Mouse (Mus musculus) hindbrain, embryonic 10.5 days (tissue): Measurements from ENCODE around the gene Strada. TPM values are rescaled to one million over a fixed set of nuclear protein-coding genes. Genes with fewer than 3 reads are reported as not detected.
A peak's percentile ranks its signal among the peaks of the same experiment; 100 is the strongest.
"Not testable (repeated sequence)": the region's sequence is repeated elsewhere in the genome, so short reads cannot be mapped to it uniquely, and the experiment has no call there.

Experiments used
- DNase-seq: peaks from one replicate; pipeline ENCODE4 v3.0.0-alpha.2; 2017; ENCODE audit warnings: low spot score
- H3K27ac ChIP-seq: fragments of 300-500 bp; sonication (generic); 2 replicates; pipeline ENCODE4 v1.5.1; 2016; ENCODE audit warnings: mild to moderate bottlenecking, moderate library complexity
- H3K27me3 ChIP-seq: fragments of 300-500 bp; sonication (generic); 2 replicates; pipeline ENCODE4 v1.6.1; 2016; ENCODE audit warnings: mild to moderate bottlenecking; ENCODE audit not compliant: poor library complexity, insufficient read depth, severe bottlenecking
- H3K36me3 ChIP-seq: fragments of 300-500 bp; sonication (generic); 2 replicates; pipeline ENCODE4 v1.6.1; 2016; ENCODE audit warnings: mild to moderate bottlenecking, moderate library complexity
- H3K4me1 ChIP-seq: fragments of 300-500 bp; sonication (generic); replicated peaks from 2 replicates; pipeline ENCODE4 v1.6.1; 2016; ENCODE audit warnings: mild to moderate bottlenecking
- H3K4me3 ChIP-seq: fragments of 300-500 bp; sonication (generic); 2 replicates; pipeline ENCODE4 v1.5.1; 2016; ENCODE audit warnings: mild to moderate bottlenecking, moderate library complexity
- H3K9me3 ChIP-seq: fragments of 300-500 bp; sonication (generic); 2 replicates; pipeline ENCODE4 v1.6.1; 2016; ENCODE audit warnings: mild to moderate bottlenecking, moderate library complexity
- WGBS: fragments of 180-500 bp; shearing (Covaris S2); methylation state at CpG from one replicate; pipeline ENCODE4 v1.1.7; 2016; 5-methylcytosine and 5-hydroxymethylcytosine counted together
- polyA plus RNA-seq: library from polyadenylated mRNA; unstranded; fragments of >200 nt; fragmentation: Nextera tagmentation; extraction: Ambion mirVana; gene quantifications from 2 replicates; pipeline ENCODE4 v1.2.1, GENCODE M21; 2016

The Strada gene
- polyA plus RNA-seq, 1 experiment from 2014 or later = 46.0 TPM

DNA sequence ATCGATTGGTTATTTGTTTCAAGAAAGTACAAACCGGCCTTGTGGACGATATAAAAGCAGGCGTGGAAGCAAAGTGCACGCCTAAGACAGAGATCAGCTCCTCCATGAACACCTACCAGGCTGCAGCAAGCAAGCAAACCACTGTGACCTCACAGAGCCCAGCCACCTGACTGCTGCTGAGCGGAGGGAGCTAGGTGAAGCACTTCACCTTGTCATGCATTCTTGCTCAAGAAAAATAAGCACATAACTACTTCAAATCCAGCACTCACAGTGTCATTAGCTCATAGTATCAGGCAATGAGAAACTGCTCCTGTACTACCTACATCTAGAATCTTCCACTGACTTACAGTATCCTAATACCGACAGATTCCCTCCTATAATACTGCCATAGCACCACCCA lies 2.0 kb downstream of the Strada start:
- not testable (repeated sequence) for DNase-seq, H3K27ac ChIP-seq, H3K4me3 ChIP-seq, H3K27me3 ChIP-seq, H3K4me1 ChIP-seq, H3K9me3 ChIP-seq
- peaks cover 85% of the 10 kb centered on the region for H3K36me3 ChIP-seq
- 93% methylated on average over 7 of the region's 7 CpGs for WGBS

- H3K9me3 ChIP-seq = no peaks in the 10 kb centered on the region
- H3K36me3 ChIP-seq = peaks cover 68% of the 10 kb centered on the region
- H3K27ac ChIP-seq = no peak overlapping the region
- H3K27me3 ChIP-seq = no peaks in the 10 kb centered on the region
- no peak overlapping the region for H3K4me3 ChIP-seq
- H3K4me1 ChIP-seq = peaks cover 4% of the 10 kb centered on the region; the same call in 1 of the 2 replicates
- WGBS = 92% methylated on average over 4 of the region's 4 CpGs
- no peak for DNase-seq
Observed at GRCm38 (mm10) chr11:106198277-106198676, 3.7 kb downstream of the Strada start.

DNA sequence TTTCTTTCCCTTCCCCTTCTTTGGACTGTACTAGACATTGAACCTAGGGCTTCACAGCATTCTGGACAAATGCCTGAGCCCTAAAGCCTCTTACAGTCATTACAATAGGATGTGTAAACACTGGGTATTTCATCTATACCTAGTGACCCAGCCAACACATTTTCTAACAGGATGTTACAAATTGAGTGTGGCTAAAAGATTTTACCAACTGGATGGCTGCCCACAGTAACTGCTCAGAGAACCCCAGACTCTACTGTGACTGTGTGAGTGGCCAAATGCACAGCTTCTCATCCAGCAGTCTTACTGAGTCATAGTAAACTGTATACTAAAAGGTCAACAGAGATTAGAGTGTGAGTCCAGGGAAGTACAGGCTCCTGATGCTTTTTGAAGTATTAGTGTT lies 6.6 kb downstream of the Strada start:
- Histone ChIP-seq H3K4me1 (peaks cover 13% of the 10 kb centered on the region), H3K27me3 (no peaks in the 10 kb centered on the region), H3K4me3 (no peak overlapping the region; the same call in 1 of the 2 replicates), H3K27ac (no peak overlapping the region), H3K36me3 (peaks cover 38% of the 10 kb centered on the region), H3K9me3 (no peaks in the 10 kb centered on the region)
- no peak for DNase-seq

DNA sequence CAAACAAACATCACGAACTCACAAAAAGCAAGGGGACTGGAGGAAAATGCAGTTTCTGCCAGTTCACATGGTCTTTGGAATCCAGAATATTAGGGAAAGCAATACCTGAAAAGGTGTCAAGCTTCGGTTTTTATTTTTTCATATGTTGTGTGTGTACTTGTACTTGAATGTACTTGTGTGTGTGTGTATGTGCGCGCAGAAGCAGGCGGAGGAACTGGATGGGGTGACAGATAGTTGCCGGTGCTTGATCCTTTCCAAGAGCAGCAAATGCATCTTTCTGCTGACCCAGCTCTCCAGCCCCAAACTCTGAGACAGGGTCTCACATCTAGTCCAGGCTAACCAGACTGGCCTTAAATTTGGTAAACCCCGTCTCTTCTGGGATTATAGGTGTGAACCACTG lies 7.1 kb downstream of the Strada start:
- Histone ChIP-seq H3K4me1 (peaks cover 13% of the 10 kb centered on the region), H3K4me3 (no peak overlapping the region; the same call in 1 of the 2 replicates), H3K36me3 (peaks cover 34% of the 10 kb centered on the region), H3K27me3 (no peaks in the 10 kb centered on the region), H3K9me3 (no peaks in the 10 kb centered on the region), H3K27ac (no peak overlapping the region)
- DNase-seq = no peak
- whole genome bisulfite sequencing = 91% methylated on average over 7 of the region's 7 CpGs

DNA sequence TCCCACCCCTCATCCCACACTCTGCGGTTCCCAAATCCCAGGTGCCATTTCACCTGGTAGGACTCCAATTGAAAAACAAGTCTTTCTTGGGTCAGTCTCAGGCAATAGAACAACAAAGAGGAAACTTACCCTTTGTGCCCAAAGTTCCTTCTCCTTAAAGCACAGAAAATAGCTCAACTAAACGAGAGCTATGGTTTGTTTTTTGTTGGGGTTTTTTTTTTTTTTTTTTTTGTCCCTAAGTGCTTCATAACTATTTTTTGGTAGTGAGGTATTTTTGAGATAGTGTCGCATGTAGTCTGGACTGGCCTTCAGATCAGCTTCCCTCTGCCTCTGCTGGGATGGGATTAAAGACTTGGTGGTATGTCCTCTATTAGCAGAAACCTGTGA lies 7.8 kb downstream of the Strada start:
- no peak for DNase-seq
- Histone ChIP-seq H3K27me3 (no peaks in the 10 kb centered on the region), H3K9me3 (no peaks in the 10 kb centered on the region), H3K36me3 (peaks cover 29% of the 10 kb centered on the region), H3K4me3 (peak overlapping the region; percentile 81), H3K4me1 (peaks cover 13% of the 10 kb centered on the region), H3K27ac (peak overlapping the region; percentile 93)
- 42% methylated on average over 3 of the region's 3 CpGs for WGBS

DNA sequence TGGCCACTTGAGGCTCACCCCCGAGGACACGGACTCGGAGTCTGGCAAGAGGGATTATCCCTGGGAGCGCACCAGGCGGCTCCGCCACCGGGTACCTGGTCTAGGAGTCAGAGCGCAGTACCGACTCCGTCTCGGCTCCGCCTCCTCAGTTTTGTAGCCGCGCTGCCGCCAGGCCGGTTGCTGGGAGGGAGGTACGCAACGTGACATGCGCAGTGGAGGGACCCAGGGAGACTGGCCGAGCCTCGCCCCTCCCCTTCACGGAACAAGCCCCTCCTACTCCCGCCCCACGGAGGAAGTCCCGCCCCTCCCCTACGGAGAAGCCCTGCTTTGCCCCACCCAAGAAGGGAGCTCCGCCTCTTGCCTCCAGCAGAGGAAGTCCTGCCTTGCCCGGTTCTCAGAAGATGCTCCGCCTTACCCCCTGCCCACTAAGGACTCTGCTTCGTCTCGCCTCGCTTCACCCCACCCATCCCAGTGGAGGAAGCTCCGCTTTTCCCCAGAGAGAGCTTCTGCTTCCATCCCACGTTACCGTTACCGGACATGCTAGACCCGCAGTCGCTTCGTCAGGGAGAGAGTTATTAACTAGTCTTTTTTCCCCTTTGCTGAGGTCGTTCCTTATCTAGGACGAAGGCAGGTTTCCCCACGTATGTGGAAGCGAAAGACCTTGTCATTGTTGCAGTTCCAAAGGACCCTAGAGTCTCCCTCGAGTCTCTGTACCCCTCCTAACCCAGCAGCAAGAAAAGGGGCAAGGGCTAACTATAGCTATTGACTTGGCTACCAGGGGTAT lies 8.4 kb downstream of the Strada start:
- Histone ChIP-seq H3K27me3 (no peaks in the 10 kb centered on the region), H3K27ac (peak overlapping the region; percentile 93), H3K9me3 (no peaks in the 10 kb centered on the region), H3K4me3 (peak overlapping the region; percentile 81), H3K36me3 (peaks cover 23% of the 10 kb centered on the region), H3K4me1 (peaks cover 13% of the 10 kb centered on the region)
- WGBS = under 1% methylated on average over 44 of the region's 44 CpGs
- DNase-seq = peak; percentile 99

DNA sequence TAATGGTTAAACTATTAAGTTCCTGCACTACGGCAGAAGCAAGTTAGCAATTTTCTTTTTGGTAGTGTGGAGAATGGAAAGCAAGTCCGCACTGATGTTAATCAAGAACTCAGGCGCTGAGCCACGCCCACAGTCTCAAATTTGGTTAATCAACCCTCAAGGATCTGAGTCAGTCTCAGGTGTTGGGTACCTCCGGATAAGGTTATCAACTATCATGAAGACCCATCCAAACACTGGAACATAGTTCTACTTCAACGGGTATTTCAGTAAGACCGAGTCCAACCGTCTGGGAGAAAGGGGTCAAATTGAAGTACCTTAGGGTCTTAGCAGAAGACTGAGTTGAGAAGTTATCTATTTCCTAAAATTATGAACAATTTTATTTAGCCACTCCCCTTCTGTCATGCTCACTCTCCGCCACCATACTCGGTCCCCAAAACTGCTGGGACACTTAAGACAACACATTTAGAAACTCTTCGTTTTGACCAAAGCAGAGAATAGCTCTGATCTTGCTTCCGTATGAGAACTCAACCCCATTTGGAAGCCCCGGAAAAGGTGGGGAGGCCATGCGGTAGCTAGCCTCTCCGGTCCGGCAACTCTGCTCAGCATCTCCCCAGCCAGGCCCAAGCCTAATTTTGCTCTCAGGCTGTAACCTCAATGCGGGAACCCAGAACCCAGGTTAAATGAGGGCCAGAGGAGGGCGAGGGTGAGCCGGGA lies 9.2 kb downstream of the Strada start:
- Histone ChIP-seq H3K4me1 (peaks cover 13% of the 10 kb centered on the region), H3K4me3 (peak overlapping the region; percentile 81), H3K9me3 (no peaks in the 10 kb centered on the region), H3K27me3 (no peaks in the 10 kb centered on the region), H3K36me3 (peaks cover 16% of the 10 kb centered on the region), H3K27ac (peak overlapping the region; percentile 93)
- 14% methylated on average over 19 of the region's 19 CpGs for WGBS
- no peak for DNase-seq

DNA sequence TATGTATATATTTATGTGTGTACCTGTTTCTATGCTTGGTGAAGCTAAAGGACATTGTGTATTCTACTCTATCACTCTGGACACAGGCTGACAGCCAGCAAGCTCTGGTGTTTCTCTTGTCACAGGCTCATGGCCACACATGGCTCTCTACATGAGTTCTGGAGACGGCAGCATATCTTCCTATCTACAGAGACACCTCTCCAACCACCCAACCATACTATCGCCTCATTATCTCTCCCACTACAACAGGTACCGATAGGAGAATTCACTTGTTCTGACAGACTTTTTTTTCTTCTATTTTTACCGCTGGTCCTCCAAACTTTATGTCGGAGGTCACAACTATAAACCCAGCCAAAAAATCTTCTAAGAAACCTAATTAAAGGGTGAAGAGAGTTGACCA lies 9.7 kb downstream of the Strada start:
- no peak for DNase-seq
- H3K9me3 ChIP-seq = no peaks in the 10 kb centered on the region

DNA sequence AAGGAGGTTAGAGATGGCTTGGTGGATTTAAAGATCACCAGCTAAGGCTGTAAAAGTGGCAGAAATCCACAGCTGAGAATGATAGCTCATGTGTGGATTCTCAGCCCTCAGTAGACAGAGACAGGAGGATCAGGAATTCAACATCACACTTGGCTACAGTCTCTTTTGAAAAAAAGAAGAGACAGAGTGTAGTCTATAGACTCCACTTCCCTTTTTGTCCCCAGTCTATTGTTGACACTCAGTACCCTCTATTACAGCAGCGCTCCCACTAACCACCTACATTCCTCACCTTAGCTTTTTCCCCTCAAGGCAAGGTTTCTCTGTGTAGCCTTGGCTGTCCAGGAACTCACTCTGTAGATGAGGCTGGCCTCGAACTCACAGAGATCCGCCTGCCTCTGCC lies 10.3 kb downstream of the Strada start:
- Histone ChIP-seq H3K4me1 (peaks cover 13% of the 10 kb centered on the region), H3K27ac (no peak overlapping the region), H3K36me3 (peaks cover 5% of the 10 kb centered on the region), H3K4me3 (no peak overlapping the region), H3K9me3 (no peaks in the 10 kb centered on the region), H3K27me3 (no peaks in the 10 kb centered on the region)
- DNase-seq = no peak
- WGBS = 96% methylated on average over 3 of the region's 3 CpGs

More for the DNA sequence above, 9.7 kb downstream of the Strada start:
- Histone ChIP-seq H3K36me3 (peaks cover 10% of the 10 kb centered on the region), H3K27ac (no peak overlapping the region), H3K4me1 (peaks cover 13% of the 10 kb centered on the region), H3K4me3 (peak overlapping the region; percentile 81), H3K27me3 (no peaks in the 10 kb centered on the region)
- WGBS = 86% methylated on average over 5 of the region's 5 CpGs

GRCm38 (mm10) chr11:106187326-106187725 lies 14.6 kb downstream of the Strada start:
- Histone ChIP-seq H3K9me3 (no peaks in the 10 kb centered on the region), H3K27me3 (no peaks in the 10 kb centered on the region), H3K27ac (no peak overlapping the region), H3K4me3 (no peak overlapping the region), H3K36me3 (peaks cover 23% of the 10 kb centered on the region), H3K4me1 (peaks cover 3% of the 10 kb centered on the region)
- no peak for DNase-seq
- 88% methylated on average over 4 of the region's 4 CpGs for WGBS

GRCm38 (mm10) chr11:106180449-106180801 lies 21.5 kb downstream of the Strada start:
- no peak for DNase-seq
- WGBS = 85% methylated on average over 2 of the region's 2 CpGs
- Histone ChIP-seq H3K4me3 (no peak overlapping the region), H3K36me3 (peaks cover 36% of the 10 kb centered on the region), H3K27ac (no peak overlapping the region), H3K27me3 (no peaks in the 10 kb centered on the region), H3K9me3 (no peaks in the 10 kb centered on the region), H3K4me1 (0 out of 2 replicates have a peak, but pooled peaks cover 4% of the 10 kb centered on the region)

DNA sequence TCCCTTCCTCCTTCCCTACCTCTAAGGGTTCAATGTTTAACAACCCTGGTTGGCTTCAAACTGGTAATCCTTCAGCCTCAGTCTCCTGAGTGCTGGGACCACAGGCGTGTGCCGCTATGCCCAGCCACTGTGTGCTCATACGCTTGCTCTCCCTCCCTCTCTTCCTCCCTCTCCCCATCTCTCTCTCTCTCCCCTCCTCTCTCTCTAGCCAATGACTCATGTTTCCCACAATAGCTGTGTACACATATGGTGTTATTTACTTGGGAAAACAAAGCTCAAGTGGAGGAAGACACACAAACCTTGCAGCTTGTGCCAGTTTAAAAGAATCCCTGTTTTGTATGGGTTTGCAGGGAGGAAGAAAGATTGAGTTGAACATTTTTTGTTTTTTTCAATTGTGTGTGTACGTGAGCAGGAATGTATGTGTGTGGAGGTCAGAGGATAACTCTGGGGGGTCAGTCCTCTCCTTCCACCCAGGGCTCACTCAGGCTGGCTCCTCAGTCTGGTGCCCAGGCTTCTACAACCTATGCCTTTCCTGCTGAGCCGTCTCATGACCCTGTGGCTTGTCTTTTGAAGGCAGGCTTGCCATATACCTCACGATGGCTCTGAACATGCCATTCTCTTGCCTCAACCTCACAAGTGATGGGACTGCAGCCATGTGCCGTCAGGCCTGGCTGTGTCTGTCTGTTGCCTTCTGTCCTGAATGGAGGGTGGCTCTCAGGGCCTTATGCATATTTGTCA lies 22.1 kb downstream of the Strada start:
- no peak overlapping the region for H3K27ac ChIP-seq
- H3K9me3 ChIP-seq = no peaks in the 10 kb centered on the region
- 0 out of 2 replicates have a peak, but pooled peaks cover 4% of the 10 kb centered on the region for H3K4me1 ChIP-seq
- DNase-seq = no peak
- H3K27me3 ChIP-seq = no peaks in the 10 kb centered on the region
- no peak overlapping the region for H3K4me3 ChIP-seq
- 75% methylated on average over 7 of the region's 7 CpGs for WGBS
- H3K36me3 ChIP-seq = peaks cover 33% of the 10 kb centered on the region
